Mouse (Mus musculus) urinary bladder, postnatal 36 days (tissue): ENCODE data around the gene Cd3g.

Source experiments
- DNase-seq, 2 experiments: peaks; one replicate each; pipeline ENCODE4 v3.0.0; 2022; ENCODE audit warnings: low spot score in 2 of 2, mixed read lengths in 1 of 2

The Cd3g gene

DNA sequence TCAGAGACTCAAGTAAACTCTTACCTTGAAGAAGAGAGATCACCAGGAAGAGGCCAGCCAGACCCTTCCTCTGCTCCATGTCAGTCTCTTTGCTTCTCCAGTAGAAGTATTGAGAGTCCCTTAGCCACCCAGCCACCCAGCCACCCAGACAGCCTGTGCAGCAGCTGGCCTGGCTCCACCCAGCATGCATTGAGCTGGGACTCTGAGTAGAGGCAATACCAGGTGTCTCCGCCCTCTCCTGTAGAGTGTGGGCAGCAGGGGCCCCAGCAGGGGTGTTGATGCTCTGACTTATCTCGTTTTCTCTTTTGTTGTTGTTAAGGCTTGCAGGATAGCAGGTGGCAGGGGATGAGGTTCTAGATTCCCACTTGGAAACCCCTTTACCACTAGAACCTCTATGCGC lies at the start of gene Cd3g:
Cd3g (minus strand) TSS at position 190 of the 400 bp plus-strand sequence.
- no peak for DNase-seq

DNA sequence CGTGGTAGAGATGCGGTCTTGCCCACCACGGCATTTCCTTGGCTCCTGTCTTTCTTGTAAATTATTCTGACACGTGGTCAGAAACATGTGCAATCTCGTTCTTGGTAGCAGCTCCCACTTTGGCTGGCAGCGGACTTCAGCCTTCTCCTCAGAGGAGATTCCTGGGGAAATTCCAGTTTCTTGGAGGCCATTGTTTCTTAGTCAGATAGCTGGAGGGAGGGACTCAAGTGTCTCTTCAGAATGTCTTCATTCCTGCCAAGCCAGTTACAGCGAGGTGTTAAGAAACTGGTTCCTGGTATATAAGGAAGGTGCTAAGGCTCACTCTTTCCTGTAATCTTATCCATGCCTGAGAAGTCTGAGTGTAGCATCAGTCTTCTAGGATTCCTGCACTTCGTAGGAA lies 47.1 kb upstream of the Cd3g start:
- DNase-seq: no peak

GRCm38 (mm10) chr9:45024187-45024586 lies 44.0 kb upstream of the Cd3g start:
- peak; percentile 32 to 48 for DNase-seq

DNA sequence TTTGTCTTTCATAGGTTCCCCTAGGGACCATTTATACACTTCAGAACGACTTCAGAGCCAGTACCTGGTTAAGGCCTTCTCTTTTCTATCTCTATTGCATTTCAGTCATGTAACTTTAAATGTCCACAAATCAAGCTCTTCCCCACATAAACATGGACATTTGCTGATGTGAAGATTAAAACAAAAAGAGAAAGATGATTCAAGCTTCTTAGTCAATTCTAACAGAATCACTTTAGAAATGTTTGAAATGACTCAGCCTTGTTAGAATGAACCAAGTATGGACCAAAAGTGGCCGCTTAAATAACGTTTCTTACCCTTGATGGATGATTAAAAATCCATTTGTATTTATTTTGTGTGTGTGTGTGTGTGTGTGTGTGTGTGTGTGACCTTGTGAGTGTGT lies 43.4 kb upstream of the Cd3g start:
- DNase-seq: no peak

DNA sequence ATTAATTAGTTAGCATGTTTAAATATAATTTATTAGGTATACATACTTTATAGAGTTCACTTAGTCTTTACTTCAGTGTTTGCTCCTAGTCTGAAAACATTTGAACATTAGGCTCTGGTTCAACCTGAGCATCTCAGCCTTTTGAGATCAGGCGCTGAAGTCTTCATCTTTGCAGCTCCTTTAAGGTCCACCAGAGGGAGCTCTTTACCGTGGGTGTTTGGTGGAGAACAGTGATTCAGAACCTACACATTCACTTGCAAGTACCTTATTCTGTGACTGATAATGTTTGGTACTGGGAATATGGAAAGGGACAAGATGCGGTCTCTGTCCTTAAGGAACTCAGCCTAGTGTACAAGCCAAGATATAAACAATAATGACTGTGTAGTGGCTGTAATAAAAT lies 42.6 kb upstream of the Cd3g start:
- DNase-seq: peak; percentile 49 to 52

DNA sequence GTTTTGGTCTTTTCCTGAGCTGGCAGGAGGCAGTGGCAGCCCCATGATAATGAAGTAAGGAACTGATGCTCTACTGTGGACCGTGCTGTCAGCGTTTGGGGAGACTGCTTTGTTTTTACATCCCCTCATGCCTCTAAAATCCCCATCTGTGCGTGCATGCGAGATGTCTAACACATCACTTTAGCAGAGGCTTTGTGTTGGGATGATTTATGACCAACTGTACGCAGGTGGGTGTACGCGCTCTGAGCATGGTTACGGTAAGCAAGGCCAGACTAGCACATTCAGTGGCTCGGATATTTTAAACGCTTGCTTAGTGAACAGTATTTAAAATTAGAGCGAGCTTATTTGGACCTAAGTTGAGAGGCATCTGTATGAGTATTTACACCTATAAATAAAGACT lies 37.8 kb upstream of the Cd3g start:
- DNase-seq: no peak

GRCm38 (mm10) chr9:45015841-45016240 lies 35.6 kb upstream of the Cd3g start:
- DNase-seq: no peak

- no peak for DNase-seq
These were observed 34.6 kb upstream of the Cd3g start for GRCm38 (mm10) chr9:45014879-45015278.

DNA sequence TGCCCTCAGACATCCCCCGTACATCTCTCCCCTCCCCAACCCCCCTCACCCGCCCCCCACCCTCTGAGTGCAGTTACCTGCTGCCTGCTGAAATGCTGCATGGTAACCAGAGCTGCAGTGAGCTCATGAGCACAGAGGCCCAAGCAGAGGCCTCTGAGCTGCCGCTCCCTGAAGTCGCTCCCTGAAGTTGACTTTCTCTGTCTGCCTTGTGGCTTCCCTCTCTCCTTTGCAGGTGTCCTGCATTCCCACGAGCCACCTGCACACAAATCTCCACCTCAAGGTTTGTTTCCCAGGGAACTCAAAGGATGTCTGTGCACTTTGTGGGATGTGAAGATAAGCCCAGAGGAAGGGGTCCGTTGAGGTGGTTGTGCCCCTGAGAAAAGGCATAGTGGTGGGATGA lies 31.1 kb upstream of the Cd3g start:
- DNase-seq: no peak

DNA sequence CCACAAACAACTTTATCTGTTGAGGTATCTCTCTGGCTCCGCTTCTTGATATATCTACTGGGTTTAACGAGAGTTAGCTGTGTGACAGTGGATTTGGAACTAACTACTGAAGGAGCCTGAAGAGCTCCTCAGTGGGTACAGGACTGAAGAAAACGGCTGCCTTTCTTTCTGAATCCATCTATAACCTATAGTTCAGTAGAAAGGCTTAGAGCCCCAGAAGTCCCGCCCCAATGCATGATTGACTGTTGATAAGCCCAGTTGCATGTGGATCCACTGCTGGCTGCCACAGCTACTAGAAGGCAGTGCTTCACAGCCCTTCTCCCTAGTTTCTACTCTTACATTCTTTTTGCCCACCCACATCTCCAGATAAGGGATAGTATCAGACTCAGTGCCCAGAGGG lies 30.2 kb upstream of the Cd3g start:
- no peak for DNase-seq

- no peak for DNase-seq
These were observed 29.2 kb upstream of the Cd3g start, which contains the start of gene Cd3e for GRCm38 (mm10) chr9:45009180-45010078. TSS of gene Cd3e (minus strand) at chr9:45009627.

- DNase-seq: no peak
These were observed 28.1 kb upstream of the Cd3g start for GRCm38 (mm10) chr9:45008342-45008741.

GRCm38 (mm10) chr9:45007404-45007803 lies 27.2 kb upstream of the Cd3g start:
- no peak for DNase-seq

DNA sequence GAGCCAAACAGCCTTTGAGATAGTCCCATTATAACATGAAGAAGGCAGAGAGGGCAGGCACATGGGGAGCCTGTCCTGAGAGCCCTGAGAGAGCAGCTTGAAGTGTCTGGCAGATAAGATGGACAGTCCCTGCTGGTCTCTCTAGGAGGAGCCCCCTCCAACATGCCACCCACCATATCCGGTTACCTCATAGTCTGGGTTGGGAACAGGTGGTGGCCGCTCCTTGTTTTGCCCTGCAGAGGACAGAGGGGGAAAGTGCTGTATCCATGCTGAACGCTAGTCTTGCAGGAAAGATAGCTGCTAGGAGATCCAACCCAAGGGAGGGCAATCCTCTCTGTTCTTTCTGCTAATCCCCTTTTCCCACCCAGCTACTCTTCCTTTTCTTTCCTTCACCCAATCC lies 20.0 kb upstream of the Cd3g start:
- no peak for DNase-seq

- no peak for DNase-seq
These were observed 19.5 kb upstream of the Cd3g start for GRCm38 (mm10) chr9:44999776-45000175.

DNA sequence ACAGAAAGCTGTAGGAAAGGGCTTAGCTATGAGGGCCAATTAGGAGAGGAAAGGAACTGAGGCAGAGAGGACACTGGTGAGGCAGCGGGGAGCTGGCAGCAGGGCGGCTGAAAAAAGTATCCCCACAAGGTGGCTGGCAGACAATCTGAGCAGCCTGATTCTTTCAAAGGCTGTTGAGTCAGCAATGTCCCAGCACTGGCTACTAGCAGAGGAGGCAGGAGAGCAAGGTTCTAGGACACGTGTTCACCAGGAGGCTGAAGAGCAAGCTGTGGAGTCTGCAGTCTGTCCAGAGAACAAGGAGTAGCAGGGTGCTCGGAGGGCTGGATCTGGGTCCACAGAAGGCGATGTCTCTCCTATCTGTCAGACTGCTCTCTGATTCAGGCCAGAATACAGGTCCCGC lies 18.9 kb upstream of the Cd3g start:
- DNase-seq: no peak

- no peak for DNase-seq
These were observed 17.9 kb upstream of the Cd3g start for GRCm38 (mm10) chr9:44998138-44998537.

DNA sequence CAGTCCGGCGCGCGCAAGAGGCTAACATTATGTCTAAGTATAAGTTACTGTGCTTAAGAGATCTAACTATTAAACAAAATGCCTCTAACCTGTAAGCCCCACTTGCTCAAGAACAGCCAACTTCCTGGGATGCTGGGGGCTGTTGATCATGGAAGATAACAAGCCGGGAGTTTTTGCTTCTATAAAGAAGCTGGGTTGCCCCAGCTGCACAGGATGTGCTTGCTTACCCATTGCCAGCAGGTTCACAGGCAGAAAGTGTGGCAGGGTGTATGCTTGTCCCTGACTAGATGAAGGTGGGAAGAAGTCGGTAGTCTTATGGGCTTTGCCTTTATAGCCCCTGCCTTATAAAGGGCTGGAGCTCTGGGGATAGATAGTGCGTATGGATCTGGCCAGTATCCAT lies 16.4 kb upstream of the Cd3g start:
- DNase-seq: no peak

DNA sequence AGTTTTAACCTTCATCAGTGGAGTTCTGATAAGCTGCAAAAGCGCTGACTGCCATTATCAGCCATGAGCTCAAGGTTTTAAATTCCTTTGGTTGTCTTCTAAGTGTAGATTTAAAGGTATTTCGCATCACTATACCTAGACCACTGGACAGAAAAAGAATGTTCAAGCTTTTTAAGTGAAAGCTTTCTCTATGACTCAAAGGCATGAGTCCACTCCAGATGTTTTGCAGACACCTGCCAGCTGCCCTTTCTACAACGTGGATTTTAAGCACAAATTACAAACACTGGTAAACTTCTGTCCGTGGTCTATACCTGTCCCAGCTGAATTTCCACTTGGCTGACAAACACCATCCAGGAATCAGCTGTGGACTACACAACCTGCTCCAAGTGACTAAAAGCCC lies 14.7 kb upstream of the Cd3g start:
- DNase-seq: no peak

GRCm38 (mm10) chr9:44993268-44993667 lies 13.0 kb upstream of the Cd3g start:
- no peak for DNase-seq

DNA sequence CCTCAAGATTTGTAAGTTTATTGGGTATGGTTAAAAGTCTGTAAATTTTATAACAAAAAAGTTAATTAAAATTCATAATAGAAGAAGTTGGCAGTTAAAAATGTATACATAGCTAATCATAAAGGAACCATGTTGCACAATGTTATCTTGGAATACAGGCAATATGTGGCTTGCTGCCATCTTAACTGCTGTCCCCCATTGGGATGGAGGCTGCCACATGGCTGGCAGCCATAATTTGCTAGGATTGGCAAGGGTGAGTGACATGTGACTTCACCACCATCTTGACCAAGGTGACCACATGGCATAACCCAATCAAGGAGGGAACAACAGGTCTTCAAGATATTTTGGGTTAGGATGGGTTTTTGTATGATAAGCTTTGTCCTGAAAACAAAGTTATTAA lies 12.0 kb upstream of the Cd3g start:
- DNase-seq: no peak

DNA sequence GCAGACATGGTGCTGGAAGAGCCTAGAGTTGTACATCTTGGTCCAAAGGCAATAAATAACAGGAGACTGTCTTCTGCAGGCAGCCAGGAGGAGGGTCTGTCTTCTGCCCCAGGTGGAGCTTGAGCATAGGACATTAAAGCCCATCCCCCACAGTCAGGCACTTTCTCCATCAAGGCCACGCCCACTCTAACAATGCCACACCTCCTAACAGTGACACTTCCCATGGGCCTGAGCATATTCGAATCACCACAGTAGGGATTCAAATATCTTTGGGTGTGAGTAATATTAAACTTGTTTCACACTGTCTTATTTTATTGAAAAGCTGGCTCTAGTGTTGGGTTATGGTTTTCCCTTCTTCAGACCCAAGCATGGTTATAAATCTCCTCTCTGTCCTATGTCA lies 11.6 kb upstream of the Cd3g start:
- DNase-seq: no peak

GRCm38 (mm10) chr9:44986976-44987375 lies 6.7 kb upstream of the Cd3g start:
- DNase-seq: no peak
